Mouse (Mus musculus) small intestine, adult 2 months (tissue): Measurements from ENCODE around the gene Slc23a2.

ENCODE experiments used
- CTCF ChIP-seq: fragments of 200-500 bp; IDR thresholded peaks from 2 replicates; pipeline ENCODE4 v1.5.1; 2012; ENCODE audit warnings: low read depth, mild to moderate bottlenecking, control low read depth, inconsistent platforms, low read length, moderate library complexity, mixed read lengths; ENCODE audit not compliant: insufficient replicate concordance, insufficient read length; ENCODE audit errors: extremely low read depth
- POLR2A ChIP-seq: fragments of 200-500 bp; IDR thresholded peaks from 2 replicates; pipeline ENCODE4 v1.6.1; 2012; ENCODE audit warnings: low read depth, mild to moderate bottlenecking, control low read depth, inconsistent platforms, low read length, moderate library complexity

DNA sequence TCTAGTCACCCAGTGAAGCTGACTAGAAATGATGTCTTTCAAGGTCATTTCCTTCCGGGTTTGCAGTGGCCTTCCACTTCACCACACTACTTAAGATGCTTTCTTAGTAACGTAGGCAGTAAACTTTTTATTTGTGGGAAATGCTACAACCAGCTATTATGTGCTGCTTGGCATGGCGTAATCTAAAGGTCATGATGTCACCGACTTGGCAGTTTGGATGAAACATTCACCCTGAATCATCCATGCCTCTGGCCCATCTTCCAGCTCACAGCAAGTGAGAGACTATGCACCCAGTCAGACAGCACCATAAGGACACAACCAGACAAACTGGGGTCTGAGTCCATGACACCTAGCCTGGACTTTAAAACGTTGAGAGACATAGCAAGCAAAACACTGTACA is 60.5 kb downstream of the Slc23a2 start:
- TF ChIP-seq POLR2A (no peak), CTCF (no peak)
